Mouse (Mus musculus) midbrain, postnatal 0 days (tissue): Measurements from ENCODE around the gene Fpgs. TPM values are rescaled to one million over a fixed set of nuclear protein-coding genes. Genes with fewer than 3 reads are reported as not detected.

ENCODE experiments used
- ATAC-seq: fragments of 200-750 bp; cut with Nextera tagmentation; 2 replicates; pipeline ENCODE4 v1.8.0; 2017; ENCODE audit warnings: moderate number of reproducible peaks, mild to moderate bottlenecking, moderate TSS enrichment, moderate library complexity; ENCODE audit not compliant: low FRiP score
- DNase-seq: peaks from one replicate; pipeline ENCODE4 v3.0.0-alpha.2; 2015; ENCODE audit warnings: low spot score
- H3K27ac ChIP-seq: fragments of 300-500 bp; sonication (generic); 2 replicates; pipeline ENCODE4 v1.5.1; 2014; ENCODE audit warnings: low read depth, mild to moderate bottlenecking, low read length, mixed read lengths
- H3K27me3 ChIP-seq: fragments of 300-500 bp; sonication (generic); 2 replicates; pipeline ENCODE4 v1.6.1; 2014; ENCODE audit warnings: low read length, control low read depth, mixed read lengths; ENCODE audit not compliant: insufficient read depth
- H3K36me3 ChIP-seq: fragments of 300-500 bp; sonication (generic); 2 replicates; pipeline ENCODE4 v1.6.1; 2014; ENCODE audit warnings: low read length, control low read depth, mixed read lengths; ENCODE audit not compliant: insufficient read depth
- H3K4me1 ChIP-seq: fragments of 300-500 bp; sonication (generic); 2 replicates; pipeline ENCODE4 v1.6.1; 2014; ENCODE audit warnings: mild to moderate bottlenecking, control low read depth, antibody characterized with exemption, low read length, mixed read lengths; ENCODE audit not compliant: insufficient read depth
- H3K4me2 ChIP-seq: fragments of 300-500 bp; sonication (generic); 2 replicates; pipeline ENCODE4 v1.6.1; 2014; ENCODE audit warnings: low read depth, mild to moderate bottlenecking, low read length, mixed read lengths; ENCODE audit not compliant: poor library complexity, severe bottlenecking
- H3K4me3 ChIP-seq: fragments of 300-500 bp; sonication (generic); 2 replicates; pipeline ENCODE4 v1.5.1; 2014; ENCODE audit warnings: low read depth, mild to moderate bottlenecking, low read length, moderate library complexity
- H3K9ac ChIP-seq: fragments of 300-500 bp; sonication (generic); replicated peaks from 2 replicates; pipeline ENCODE4 v1.6.1; 2014; ENCODE audit warnings: mild to moderate bottlenecking, low read length, moderate library complexity, mixed read lengths; ENCODE audit not compliant: poor library complexity, severe bottlenecking
- H3K9me3 ChIP-seq: fragments of 300-500 bp; sonication (generic); 2 replicates; pipeline ENCODE4 v1.6.1; 2016; ENCODE audit warnings: low read length, control low read depth
- CTCF ChIP-seq: IDR thresholded peaks from 2 replicates; pipeline ENCODE4 v1.5.1; 2016; ENCODE audit warnings: antibody characterized with exemption, mild to moderate bottlenecking
- WGBS: fragments of 180-500 bp; shearing (Covaris S2); extraction: QIAGEN DNeasy Blood & Tissue Kit; methylation state at CpG from one replicate; pipeline ENCODE4 v1.1.7; 2014; 5-methylcytosine and 5-hydroxymethylcytosine counted together
- polyA plus RNA-seq: library from polyadenylated mRNA; unstranded; fragments of >200 nt; fragmentation: Nextera tagmentation; extraction: Ambion mirVana; gene quantifications from 2 replicates; pipeline ENCODE4 v1.2.1, GENCODE M21; 2015
- total RNA-seq: library from RNA; depleted of rRNA; stranded (reverse); fragments of >200 nt; gene quantifications from 2 replicates; pipeline ENCODE4 v1.2.3, GENCODE M21; 2014

Gene Fpgs
- total and polyA plus RNA-seq, 2 experiments from 2014 or later = 25.1 to 25.9 TPM

- no peaks in the 10 kb centered on the region for H3K4me1 ChIP-seq
- ATAC-seq = no peak
- peaks cover 50% of the 10 kb centered on the region for H3K36me3 ChIP-seq
- 80% methylated on average over 14 of the region's 14 CpGs for WGBS
- H3K27ac ChIP-seq = no peak overlapping the region
- no peak for TF ChIP-seq CTCF
- no peaks in the 10 kb centered on the region for H3K9me3 ChIP-seq
- H3K9ac ChIP-seq = no peak overlapping the region
- DNase-seq = no peak
- H3K4me3 ChIP-seq = no peak overlapping the region
- no peak overlapping the region for H3K4me2 ChIP-seq
- H3K27me3 ChIP-seq = no peaks in the 10 kb centered on the region
Observed at GRCm38 (mm10) chr2:32682721-32683417, 21.1 kb downstream of the Fpgs start.

GRCm38 (mm10) chr2:32681754-32682153 lies 22.2 kb downstream of the Fpgs start:
- H3K27me3 ChIP-seq = no peaks in the 10 kb centered on the region
- no peak for TF ChIP-seq CTCF

DNA sequence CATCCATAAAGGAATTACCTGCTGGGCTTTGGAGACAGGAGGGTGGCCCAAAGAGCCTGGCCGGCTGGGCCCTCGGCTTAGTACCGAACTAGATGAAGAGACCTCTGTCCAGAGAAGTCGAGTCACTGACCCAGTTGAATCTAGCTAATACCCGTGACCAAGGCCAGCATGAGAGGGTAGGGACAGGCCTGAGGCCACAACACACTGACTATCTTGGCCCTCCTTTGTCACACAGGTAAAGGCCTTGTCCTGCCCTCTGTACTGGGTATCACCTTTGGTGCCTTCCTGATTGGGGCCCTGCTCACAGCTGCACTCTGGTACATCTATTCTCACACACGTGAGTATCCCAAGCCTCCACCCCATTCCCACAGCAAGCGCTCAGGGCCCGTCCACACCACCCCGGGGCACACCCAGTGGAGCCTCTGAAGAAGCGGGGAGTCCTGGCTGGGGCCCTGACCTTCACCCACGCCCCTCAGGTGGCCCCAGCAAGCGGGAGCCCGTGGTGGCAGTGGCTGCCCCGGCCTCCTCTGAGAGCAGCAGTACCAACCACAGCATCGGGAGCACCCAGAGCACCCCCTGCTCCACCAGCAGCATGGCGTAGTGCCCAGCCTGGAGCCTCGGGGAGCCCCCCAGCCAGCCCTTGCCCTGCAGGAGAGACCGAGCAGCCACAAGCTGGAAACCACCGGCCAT lies 22.8 kb downstream of the Fpgs start:
- H3K4me2 ChIP-seq = no peak overlapping the region
- H3K9me3 ChIP-seq = no peaks in the 10 kb centered on the region
- ATAC-seq = no peak
- no peaks in the 10 kb centered on the region for H3K4me1 ChIP-seq
- DNase-seq = no peak
- H3K27me3 ChIP-seq = no peaks in the 10 kb centered on the region
- TF ChIP-seq CTCF = no peak
- no peak overlapping the region for H3K9ac ChIP-seq
- H3K4me3 ChIP-seq = no peak overlapping the region
- WGBS = 86% methylated on average over 19 of the region's 19 CpGs
- H3K27ac ChIP-seq = no peak overlapping the region
- H3K36me3 ChIP-seq = peaks cover 34% of the 10 kb centered on the region

More at GRCm38 (mm10) chr2:32681754-32682153, 22.2 kb downstream of the Fpgs start:
- Histone ChIP-seq H3K4me3 (no peak overlapping the region), H3K9me3 (no peaks in the 10 kb centered on the region), H3K27ac (no peak overlapping the region), H3K36me3 (peaks cover 39% of the 10 kb centered on the region), H3K4me1 (no peaks in the 10 kb centered on the region), H3K9ac (no peak overlapping the region), H3K4me2 (no peak overlapping the region)
- ATAC-seq (no peak), DNase-seq (no peak)
- 65% methylated on average over 6 of the region's 6 CpGs for WGBS

- no peak for TF ChIP-seq CTCF
- Histone ChIP-seq H3K27ac (no peak overlapping the region), H3K9me3 (no peaks in the 10 kb centered on the region), H3K4me1 (no peaks in the 10 kb centered on the region), H3K27me3 (no peaks in the 10 kb centered on the region), H3K9ac (no peak overlapping the region), H3K4me3 (no peak overlapping the region), H3K4me2 (no peak overlapping the region), H3K36me3 (peaks cover 27% of the 10 kb centered on the region)
- DNase-seq (no peak), ATAC-seq (no peak)
- 57% methylated on average over 7 of the region's 7 CpGs for WGBS
Observed at GRCm38 (mm10) chr2:32680051-32680451, 23.9 kb downstream of the Fpgs start.

- 95% methylated on average over 7 of the region's 7 CpGs for WGBS
- DNase-seq = no peak
Observed at GRCm38 (mm10) chr2:32677683-32678082, 26.3 kb downstream of the Fpgs start.

GRCm38 (mm10) chr2:32676821-32677220 lies 27.1 kb downstream of the Fpgs start:
- Histone ChIP-seq H3K4me2 (no peak overlapping the region), H3K4me1 (no peaks in the 10 kb centered on the region), H3K9me3 (no peaks in the 10 kb centered on the region), H3K9ac (no peak overlapping the region), H3K4me3 (no peak overlapping the region), H3K27me3 (no peaks in the 10 kb centered on the region), H3K27ac (no peak overlapping the region), H3K36me3 (peaks cover 3% of the 10 kb centered on the region; the same call in 1 of the 2 replicates)
- no peak for DNase-seq
- WGBS = 94% methylated on average over 3 of the region's 3 CpGs
- TF ChIP-seq CTCF = no peak
- no peak for ATAC-seq

More at GRCm38 (mm10) chr2:32677683-32678082, 26.3 kb downstream of the Fpgs start:
- no peak overlapping the region for H3K27ac ChIP-seq
- no peaks in the 10 kb centered on the region for H3K27me3 ChIP-seq
- H3K4me3 ChIP-seq = no peak overlapping the region
- peaks cover 8% of the 10 kb centered on the region; the same call in 1 of the 2 replicates for H3K36me3 ChIP-seq
- no peak overlapping the region for H3K9ac ChIP-seq
- H3K4me2 ChIP-seq = no peak overlapping the region
- H3K9me3 ChIP-seq = no peaks in the 10 kb centered on the region
- TF ChIP-seq CTCF = no peak
- no peak for ATAC-seq
- no peaks in the 10 kb centered on the region for H3K4me1 ChIP-seq
